Mouse (Mus musculus): ENCODE results near the gene Fam172a. TPM values are rescaled to one million over a fixed set of nuclear protein-coding genes. Genes with fewer than 3 reads are reported as not detected.
"Not testable (repeated sequence)": the region's sequence is repeated elsewhere in the genome, so short reads cannot be mapped to it uniquely, and the experiment has no call there.

Gene Fam172a
- polyA plus RNA-seq (2014; fragmentation: Nextera tagmentation; extraction: Ambion mirVana) = 51.8 and 53.6 TPM in 2 replicates

GRCm38 (mm10) chr13:77701733-77702132 is at the start of gene Fam172a:
Gene Fam172a, plus strand, starts transcription at chr13:77702033.
- H3K9ac ChIP-seq (ENCODE audit: low read length); H3K27me3 ChIP-seq (ENCODE audit: control insufficient read depth, insufficient read depth, low read length); H3K27ac ChIP-seq (ENCODE audit: low read depth, low read length); DNase-seq (ENCODE audit: low spot score, missing footprints); H3K4me1 ChIP-seq (ENCODE audit: control insufficient read depth, insufficient read depth, low read length); H3K4me3 ChIP-seq (ENCODE audit: low read depth, low read length); H3K36me3 ChIP-seq (ENCODE audit: control insufficient read depth, insufficient read depth, low read length); H3K4me2 ChIP-seq; ATAC-seq (ENCODE audit: low FRiP score); H3K9me3 ChIP-seq (ENCODE audit: control insufficient read depth, low read length): not testable (repeated sequence)
- WGBS = no CpG with 5 or more reads among the region's 6 CpGs

- ATAC-seq (ENCODE audit: low FRiP score) = no peak
- Histone ChIP-seq H3K4me2 (no peak overlapping the region), H3K36me3 (ENCODE audit: control insufficient read depth, insufficient read depth, low read length) (no peaks in the 10 kb centered on the region), H3K4me1 (ENCODE audit: control insufficient read depth, insufficient read depth, low read length) (no peaks in the 10 kb centered on the region), H3K27me3 (ENCODE audit: control insufficient read depth, insufficient read depth, low read length) (no peaks in the 10 kb centered on the region), H3K27ac (ENCODE audit: low read depth, low read length) (no peak overlapping the region), H3K9me3 (ENCODE audit: control insufficient read depth, low read length) (no peaks in the 10 kb centered on the region), H3K9ac (ENCODE audit: low read length) (no peak overlapping the region), H3K4me3 (ENCODE audit: low read depth, low read length) (no peak overlapping the region)
- WGBS = 22% methylated on average over 2 of the region's 2 CpGs
- DNase-seq (ENCODE audit: low spot score, missing footprints) = no peak
Measured at GRCm38 (mm10) chr13:77688651-77689050, 13.2 kb upstream of the Fam172a start.

GRCm38 (mm10) chr13:77708514-77709013 is 6.7 kb downstream of the Fam172a start:
- peak overlapping the region; percentile 68 for H3K4me3 ChIP-seq (ENCODE audit: low read depth, low read length)
- ATAC-seq (ENCODE audit: low FRiP score) = peak; percentile 99
- H3K4me1 ChIP-seq (ENCODE audit: control insufficient read depth, insufficient read depth, low read length) = peaks cover 8% of the 10 kb centered on the region; the same call in 1 of the 2 replicates
- H3K36me3 ChIP-seq (ENCODE audit: control insufficient read depth, insufficient read depth, low read length) = no peaks in the 10 kb centered on the region
- H3K9ac ChIP-seq (ENCODE audit: low read length) = peak overlapping the region; percentile 76
- no peaks in the 10 kb centered on the region for H3K27me3 ChIP-seq (ENCODE audit: control insufficient read depth, insufficient read depth, low read length)
- H3K9me3 ChIP-seq (ENCODE audit: control insufficient read depth, low read length) = no peaks in the 10 kb centered on the region
- H3K4me2 ChIP-seq = peak overlapping the region; percentile 64
- under 1% methylated on average over 35 of the region's 35 CpGs for WGBS
- H3K27ac ChIP-seq (ENCODE audit: low read depth, low read length) = no peak overlapping the region
- DNase-seq (ENCODE audit: low spot score, missing footprints) = peak; percentile 99

GRCm38 (mm10) chr13:77717499-77717898 is 15.7 kb downstream of the Fam172a start:
- Histone ChIP-seq H3K4me2 (no peak overlapping the region), H3K9me3 (ENCODE audit: control insufficient read depth, low read length) (no peaks in the 10 kb centered on the region), H3K27me3 (ENCODE audit: control insufficient read depth, insufficient read depth, low read length) (no peaks in the 10 kb centered on the region), H3K27ac (ENCODE audit: low read depth, low read length) (no peak overlapping the region), H3K4me3 (ENCODE audit: low read depth, low read length) (no peak overlapping the region), H3K9ac (ENCODE audit: low read length) (no peak overlapping the region), H3K4me1 (ENCODE audit: control insufficient read depth, insufficient read depth, low read length) (no peaks in the 10 kb centered on the region), H3K36me3 (ENCODE audit: control insufficient read depth, insufficient read depth, low read length) (no peaks in the 10 kb centered on the region)
- no peak for DNase-seq (ENCODE audit: low spot score, missing footprints)
- WGBS = 95% methylated on average over 2 of the region's 2 CpGs
- no peak for ATAC-seq (ENCODE audit: low FRiP score)

GRCm38 (mm10) chr13:77742822-77743221 is 41.0 kb downstream of the Fam172a start:
- ATAC-seq (ENCODE audit: low FRiP score) (no peak), DNase-seq (ENCODE audit: low spot score, missing footprints) (no peak)
- Histone ChIP-seq H3K9ac (ENCODE audit: low read length) (no peak overlapping the region), H3K9me3 (ENCODE audit: control insufficient read depth, low read length) (no peaks in the 10 kb centered on the region), H3K27me3 (ENCODE audit: control insufficient read depth, insufficient read depth, low read length) (no peaks in the 10 kb centered on the region), H3K36me3 (ENCODE audit: control insufficient read depth, insufficient read depth, low read length) (no peaks in the 10 kb centered on the region), H3K27ac (ENCODE audit: low read depth, low read length) (no peak overlapping the region), H3K4me1 (ENCODE audit: control insufficient read depth, insufficient read depth, low read length) (no peaks in the 10 kb centered on the region), H3K4me3 (ENCODE audit: low read depth, low read length) (no peak overlapping the region), H3K4me2 (no peak overlapping the region)

- ATAC-seq (ENCODE audit: low FRiP score) (no peak), DNase-seq (ENCODE audit: low spot score, missing footprints) (no peak)
- WGBS = 81% methylated on average over 2 of the region's 2 CpGs
- H3K9ac ChIP-seq (ENCODE audit: low read length) = no peak overlapping the region
- no peaks in the 10 kb centered on the region for H3K36me3 ChIP-seq (ENCODE audit: control insufficient read depth, insufficient read depth, low read length)
- no peaks in the 10 kb centered on the region for H3K9me3 ChIP-seq (ENCODE audit: control insufficient read depth, low read length)
- H3K27me3 ChIP-seq (ENCODE audit: control insufficient read depth, insufficient read depth, low read length) = no peaks in the 10 kb centered on the region
- H3K4me3 ChIP-seq (ENCODE audit: low read depth, low read length) = no peak overlapping the region
- no peaks in the 10 kb centered on the region for H3K4me1 ChIP-seq (ENCODE audit: control insufficient read depth, insufficient read depth, low read length)
- no peak overlapping the region for H3K4me2 ChIP-seq
- H3K27ac ChIP-seq (ENCODE audit: low read depth, low read length) = no peak overlapping the region
Measured at GRCm38 (mm10) chr13:77777606-77778005, 75.8 kb downstream of the Fam172a start.

GRCm38 (mm10) chr13:77807341-77807740 is 105.5 kb downstream of the Fam172a start:
- 84% methylated on average over 2 of the region's 2 CpGs for WGBS
- H3K4me1 ChIP-seq (ENCODE audit: control insufficient read depth, insufficient read depth, low read length); H3K27me3 ChIP-seq (ENCODE audit: control insufficient read depth, insufficient read depth, low read length); ATAC-seq (ENCODE audit: low FRiP score); H3K4me3 ChIP-seq (ENCODE audit: low read depth, low read length); H3K9ac ChIP-seq (ENCODE audit: low read length); H3K36me3 ChIP-seq (ENCODE audit: control insufficient read depth, insufficient read depth, low read length); H3K9me3 ChIP-seq (ENCODE audit: control insufficient read depth, low read length); H3K27ac ChIP-seq (ENCODE audit: low read depth, low read length); H3K4me2 ChIP-seq: not testable (repeated sequence)
- DNase-seq (ENCODE audit: low spot score, missing footprints) = peak; percentile 68

GRCm38 (mm10) chr13:77810449-77810848 is 108.6 kb downstream of the Fam172a start:
- Histone ChIP-seq H3K9me3 (ENCODE audit: control insufficient read depth, low read length) (0 out of 2 replicates have a peak, but pooled peaks cover 2% of the 10 kb centered on the region), H3K36me3 (ENCODE audit: control insufficient read depth, insufficient read depth, low read length) (no peaks in the 10 kb centered on the region), H3K9ac (ENCODE audit: low read length) (no peak overlapping the region), H3K4me1 (ENCODE audit: control insufficient read depth, insufficient read depth, low read length) (no peaks in the 10 kb centered on the region), H3K27me3 (ENCODE audit: control insufficient read depth, insufficient read depth, low read length) (no peaks in the 10 kb centered on the region), H3K4me3 (ENCODE audit: low read depth, low read length) (no peak overlapping the region), H3K4me2 (no peak overlapping the region), H3K27ac (ENCODE audit: low read depth, low read length) (no peak overlapping the region)
- DNase-seq (ENCODE audit: low spot score, missing footprints) (peak; percentile 47), ATAC-seq (ENCODE audit: low FRiP score) (no peak)
- WGBS = 86% methylated on average over 1 of the region's 1 CpGs

- 88% methylated on average over 4 of the region's 4 CpGs for WGBS
Measured at GRCm38 (mm10) chr13:77826138-77826537, 124.3 kb downstream of the Fam172a start.

More at GRCm38 (mm10) chr13:77826138-77826537, 124.3 kb downstream of the Fam172a start:
- Histone ChIP-seq H3K27me3 (ENCODE audit: control insufficient read depth, insufficient read depth, low read length) (no peaks in the 10 kb centered on the region), H3K9ac (ENCODE audit: low read length) (no peak overlapping the region), H3K36me3 (ENCODE audit: control insufficient read depth, insufficient read depth, low read length) (no peaks in the 10 kb centered on the region), H3K9me3 (ENCODE audit: control insufficient read depth, low read length) (no peaks in the 10 kb centered on the region), H3K4me3 (ENCODE audit: low read depth, low read length) (no peak overlapping the region), H3K4me1 (ENCODE audit: control insufficient read depth, insufficient read depth, low read length) (no peaks in the 10 kb centered on the region), H3K4me2 (no peak overlapping the region), H3K27ac (ENCODE audit: low read depth, low read length) (no peak overlapping the region)
- DNase-seq (ENCODE audit: low spot score, missing footprints) (no peak), ATAC-seq (ENCODE audit: low FRiP score) (no peak)
